Mouse (Mus musculus) kidney, adult 9 months (tissue): Measurements from ENCODE around the gene Pycard.
"Not testable (repeated sequence)": the region's sequence is repeated elsewhere in the genome, so short reads cannot be mapped to it uniquely, and the experiment has no call there.

Experiments used
- DNase-seq: peaks from one replicate; pipeline ENCODE4 v3.0.0; 2022

Gene Pycard

GRCm38 (mm10) chr7:128003098-128003497 is 9.4 kb upstream of the Pycard start:
- no peak for DNase-seq

GRCm38 (mm10) chr7:128000068-128000950 is 6.6 kb upstream of the Pycard start:
- no peak for DNase-seq

- no peak for DNase-seq
These were observed 5.8 kb upstream of the Pycard start for GRCm38 (mm10) chr7:127999436-127999835.

GRCm38 (mm10) chr7:127992488-127993340 is 953 bp downstream of the Pycard start:
- no peak for DNase-seq

GRCm38 (mm10) chr7:127991643-127992487 is 1.8 kb downstream of the Pycard start:
- DNase-seq = peak; percentile 73

GRCm38 (mm10) chr7:127988904-127989303 is 4.8 kb downstream of the Pycard start:
- no peak for DNase-seq

GRCm38 (mm10) chr7:127980606-127981005 is 13.1 kb downstream of the Pycard start:
- DNase-seq = no peak

GRCm38 (mm10) chr7:127978856-127979255 is 14.8 kb downstream of the Pycard start:
- DNase-seq = no peak

- DNase-seq = no peak
These were observed 19.2 kb downstream of the Pycard start for GRCm38 (mm10) chr7:127974413-127974930.

- peak; percentile 78 for DNase-seq
These were observed 25.5 kb downstream of the Pycard start for GRCm38 (mm10) chr7:127967922-127968828.

- DNase-seq = peak; percentile 96
These were observed 26.4 kb downstream of the Pycard start, which contains the start of gene Fus for GRCm38 (mm10) chr7:127967004-127967921. Gene Fus, plus strand, starts transcription at chr7:127967457.

- peak; percentile 32 for DNase-seq
These were observed 27.2 kb downstream of the Pycard start for GRCm38 (mm10) chr7:127966371-127966918.

- DNase-seq = peak; percentile 68
These were observed 34.3 kb downstream of the Pycard start for GRCm38 (mm10) chr7:127959364-127959763.

- no peak for DNase-seq
These were observed 40.6 kb downstream of the Pycard start for GRCm38 (mm10) chr7:127952864-127953581.

- DNase-seq = no peak
These were observed 47.1 kb downstream of the Pycard start, which contains the start of gene Prss36 for GRCm38 (mm10) chr7:127946470-127947023. Gene Prss36, minus strand, starts transcription at chr7:127946725.

GRCm38 (mm10) chr7:127944614-127945013 is 49.1 kb downstream of the Pycard start:
- no peak for DNase-seq

- not testable (repeated sequence) for DNase-seq
These were observed 51.6 kb downstream of the Pycard start for GRCm38 (mm10) chr7:127942097-127942496.
